Mouse (Mus musculus) spleen, adult 12 weeks (tissue): ENCODE data around the gene 9230110F15Rik.
"Not testable (repeated sequence)": the region's sequence is repeated elsewhere in the genome, so short reads cannot be mapped to it uniquely, and the experiment has no call there.

Experiments used
- DNase-seq: peaks from one replicate; pipeline ENCODE4 v3.0.0; 2022; ENCODE audit warnings: low spot score

9230110F15Rik gene

DNA sequence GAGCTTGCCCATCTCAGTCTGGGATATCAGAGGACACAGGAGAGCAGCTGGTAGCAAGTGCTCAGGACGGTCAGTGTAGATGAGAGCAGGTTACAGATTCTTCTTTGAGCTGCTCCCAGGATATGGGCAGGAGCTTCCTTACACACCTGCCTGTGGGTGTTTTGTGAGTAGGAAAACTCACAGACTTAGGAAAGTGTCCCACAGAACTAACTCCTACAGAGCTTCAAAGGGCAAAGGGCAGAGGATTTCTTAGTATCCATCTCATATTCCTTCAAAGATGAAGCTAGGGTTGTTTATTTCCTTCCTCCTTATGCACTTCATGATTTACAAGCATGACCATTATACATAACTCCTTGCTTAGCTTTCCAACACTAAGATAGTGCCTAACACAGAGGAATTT lies at the start of gene 9230110F15Rik:
9230110F15Rik (minus strand) TSS at position 101 of the 400 bp plus-strand sequence.
- no peak for DNase-seq

DNA sequence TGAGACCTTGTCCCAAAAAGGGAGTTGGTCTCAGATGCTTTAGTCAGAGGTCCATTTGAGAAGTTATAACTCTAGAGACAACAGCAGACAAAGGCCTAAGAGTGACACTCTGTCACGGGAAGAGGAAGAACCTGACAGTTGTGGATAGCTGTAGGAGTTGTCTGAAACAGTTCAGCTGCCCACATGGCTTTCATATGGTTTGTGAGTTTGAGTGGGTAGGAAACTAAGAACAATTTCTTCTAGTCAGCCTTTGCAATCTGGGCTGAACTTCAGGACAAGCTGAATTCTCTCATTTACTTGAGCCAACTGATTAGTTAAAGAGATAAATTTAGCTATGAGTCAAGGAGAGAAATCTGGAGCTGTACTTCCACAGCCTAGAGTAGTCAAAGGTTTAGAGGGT lies 49.2 kb upstream of the 9230110F15Rik start:
- not testable (repeated sequence) for DNase-seq

DNA sequence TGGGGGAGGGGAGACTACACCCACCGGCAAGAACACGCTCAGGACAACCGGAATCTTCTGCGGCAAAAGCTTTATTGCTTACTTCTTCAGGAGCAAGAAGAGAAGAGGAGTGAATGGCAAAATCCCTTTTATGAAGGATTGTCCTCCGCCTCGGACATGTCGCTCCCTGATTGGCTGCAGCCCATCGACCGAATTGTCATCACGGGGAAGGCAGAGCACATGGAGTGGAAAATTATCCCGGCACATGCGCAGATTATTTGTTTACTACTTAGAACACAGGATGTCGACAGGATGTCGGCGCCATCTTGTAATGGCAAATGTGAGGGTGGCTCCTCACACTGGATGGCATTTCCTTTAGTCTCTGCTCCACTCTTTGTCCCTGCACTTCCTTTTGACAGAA lies 26.1 kb downstream of the 9230110F15Rik start:
- DNase-seq = not testable (repeated sequence)

DNA sequence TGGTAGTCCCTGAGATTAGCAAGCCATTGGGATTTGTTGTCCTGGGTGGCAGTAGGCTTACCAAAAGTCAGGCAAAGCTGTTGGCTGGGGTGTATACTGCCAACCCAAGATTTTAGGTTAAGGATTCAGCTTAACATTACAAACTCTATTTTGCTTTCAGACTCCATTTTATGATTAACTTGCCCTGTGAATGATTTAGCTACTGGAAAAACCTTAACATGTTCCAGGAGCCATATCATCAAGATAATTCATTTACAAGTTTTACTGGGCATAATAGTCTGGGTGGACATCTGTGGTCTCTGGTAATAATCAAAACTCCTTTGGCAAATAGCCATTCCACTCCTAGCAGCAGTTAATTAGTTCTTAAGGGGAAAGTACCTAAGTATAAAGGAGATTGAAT lies 45.8 kb downstream of the 9230110F15Rik start:
- no peak for DNase-seq

DNA sequence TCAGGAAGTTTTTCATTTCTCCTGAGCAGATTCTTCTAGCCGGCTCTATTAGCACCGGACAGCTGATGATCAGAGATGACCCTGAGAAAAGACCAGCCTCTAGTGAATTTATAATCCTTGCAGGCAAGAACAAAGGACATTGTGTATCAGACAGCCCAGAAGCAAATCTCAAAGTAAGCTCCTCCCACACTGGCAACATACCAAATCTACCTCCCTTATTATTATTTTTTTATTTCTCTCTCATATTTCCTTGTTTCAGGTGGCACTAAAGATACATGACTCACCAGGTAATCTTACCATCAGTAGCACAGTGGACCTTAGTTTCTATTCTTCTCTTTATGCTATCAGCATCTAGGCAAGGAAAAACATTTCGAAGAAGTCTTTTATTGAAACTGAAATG lies 53.9 kb downstream of the 9230110F15Rik start, which contains the start of the genes Gm27235 and D730048I06Rik:
Gm27235 (minus strand) TSS at position 101 of the 400 bp plus-strand sequence.
D730048I06Rik (minus strand) TSS at position 112 of the 400 bp plus-strand sequence.
- no peak for DNase-seq
